Mouse (Mus musculus) C2C12 (cell line): ENCODE results near the gene Nr1h2.

Experiments
- CTCF ChIP-seq: IDR thresholded peaks from one replicate; pipeline ENCODE4 v1.5.1; 2011; ENCODE audit not compliant: control insufficient read depth, insufficient read depth, insufficient read length
- MAX ChIP-seq: IDR thresholded peaks from one replicate; pipeline ENCODE4 v1.6.1; 2011; ENCODE audit warnings: mild to moderate bottlenecking, control low read depth
- MYOD1 ChIP-seq: IDR thresholded peaks from one replicate; pipeline ENCODE4 v1.6.1; 2011; ENCODE audit warnings: low read depth; ENCODE audit not compliant: control insufficient read depth, insufficient read length

DNA sequence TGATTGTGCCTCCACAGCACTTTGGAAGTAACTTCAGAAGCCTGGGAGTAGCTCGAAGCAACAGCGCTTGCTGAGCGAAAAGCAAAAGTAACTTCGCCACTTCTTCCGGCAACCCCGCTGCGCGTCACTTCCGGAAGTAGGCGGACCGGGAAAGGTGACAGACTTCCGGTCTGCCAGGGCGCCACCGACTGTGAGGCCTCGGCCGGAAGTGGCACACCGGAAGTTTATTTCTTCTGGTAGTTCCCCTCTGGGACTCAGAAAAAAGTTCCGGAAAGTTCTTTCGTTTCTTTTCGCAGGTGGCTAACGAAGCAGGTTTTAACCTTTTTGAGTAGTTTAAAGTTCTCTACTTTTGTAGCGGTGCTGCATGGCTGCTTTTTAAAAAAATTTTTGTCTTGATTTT lies at the start of gene Nr1h2:
- TF ChIP-seq CTCF = no peak
- peak; percentile 36 for TF ChIP-seq MAX
- no peak for TF ChIP-seq MYOD1
